Mouse (Mus musculus) Patski (cell line): ENCODE measurements around the gene Sema5a. TPM values are rescaled to one million over a fixed set of nuclear protein-coding genes. Genes with fewer than 3 reads are reported as not detected.

Experiments used
- ATAC-seq: fragments of 100-300 bp; one replicate; pipeline ENCODE4 v1.8.0; 2021
- CTCF ChIA-PET: fragments of 350-600 bp; sonication (Branson Sonifier 250); formaldehyde crosslinking; loops from one replicate; lab custom pipeline; 2022; ENCODE audit warnings: inconsistent platforms; lab: Charles Lee
- POLR2A ChIA-PET: fragments of 350-600 bp; sonication (Branson Sonifier 250); formaldehyde crosslinking; loops from one replicate; lab custom pipeline; 2022; ENCODE audit warnings: antibody characterized with exemption, inconsistent platforms; lab: Charles Lee
- DNase-seq: peaks from one replicate; pipeline ENCODE4 v3.0.0-alpha.2; 2011; ENCODE audit warnings: low read depth, low spot score
- H3K27me3 ChIP-seq: fragments of 371-371 bp; one replicate; pipeline ENCODE4 v1.5.1; 2021
- CTCF ChIP-seq: fragments of 100-300 bp; IDR thresholded peaks from one replicate; pipeline ENCODE4 v1.5.1; 2021
- in situ Hi-C: fragments of 300-500 bp; cut with MboI; formaldehyde crosslinking; loops from 3 replicates; pipeline ENCODE4 v1.11.1; 2018; ENCODE audit warnings: low pct_unique_long_range_greater_than_20kb, mixed read lengths
- polyA plus RNA-seq: library from polyadenylated mRNA; unstranded; gene quantifications from one replicate; pipeline ENCODE4 v1.2.3, GENCODE M21; 2021

Sema5a gene
- polyA plus RNA-seq, 1 experiment from 2014 or later: 69.9 TPM

GRCm38 (mm10) chr15:32322455-32323220 lies 78.0 kb downstream of the Sema5a start:
- ChIA-PET CTCF (interaction anchor here (1.9 kb wide), 1 partner anchor 46 kb away, joined by 4 read pairs; no protein-coding TSS in a partner anchor), POLR2A (no interaction called here)
- no peak for TF ChIP-seq CTCF
- no peak for ATAC-seq
- DNase-seq: no peak
- in situ Hi-C loops: no loop called here
- H3K27me3 ChIP-seq: no peaks in the 10 kb centered on the region

GRCm38 (mm10) chr15:32323224-32323623 lies 78.6 kb downstream of the Sema5a start:
- H3K27me3 ChIP-seq: no peaks in the 10 kb centered on the region
- in situ Hi-C loops: no loop called here
- ChIA-PET CTCF (interaction anchor here (1.9 kb wide), 1 partner anchor 46 kb away, joined by 4 read pairs; no protein-coding TSS in a partner anchor), POLR2A (no interaction called here)
- TF ChIP-seq CTCF: no peak
- ATAC-seq: no peak
- DNase-seq: no peak

DNA sequence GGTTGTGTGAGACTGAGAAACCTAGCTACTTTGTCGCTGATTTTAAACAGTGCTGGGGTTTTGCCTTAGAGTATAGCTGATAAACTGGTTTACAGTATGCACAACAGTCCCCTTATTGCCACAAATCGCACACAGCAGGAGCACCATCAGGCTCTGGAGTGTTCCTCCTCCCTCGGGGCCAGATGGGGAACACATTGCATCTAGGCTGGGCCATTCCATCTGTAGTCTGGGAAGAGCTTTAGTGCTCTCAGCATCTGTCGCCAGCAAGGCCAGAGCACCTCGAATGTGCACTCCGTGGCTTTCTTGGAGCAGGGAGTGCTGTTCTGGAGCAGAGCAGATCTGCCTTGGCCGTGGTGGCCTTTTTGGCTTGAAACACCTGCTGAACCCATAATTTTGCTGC lies 79.5 kb downstream of the Sema5a start:
- H3K27me3 ChIP-seq: no peaks in the 10 kb centered on the region
- TF ChIP-seq CTCF: no peak
- ChIA-PET CTCF (interaction anchor here (1.2 to 1.9 kb wide), 2 partner anchors 18 to 47 kb away, joined by 3 to 4 read pairs; no protein-coding TSS in a partner anchor), POLR2A (no interaction called here)
- in situ Hi-C loops: no loop called here
- no peak for DNase-seq
- ATAC-seq: no peak

DNA sequence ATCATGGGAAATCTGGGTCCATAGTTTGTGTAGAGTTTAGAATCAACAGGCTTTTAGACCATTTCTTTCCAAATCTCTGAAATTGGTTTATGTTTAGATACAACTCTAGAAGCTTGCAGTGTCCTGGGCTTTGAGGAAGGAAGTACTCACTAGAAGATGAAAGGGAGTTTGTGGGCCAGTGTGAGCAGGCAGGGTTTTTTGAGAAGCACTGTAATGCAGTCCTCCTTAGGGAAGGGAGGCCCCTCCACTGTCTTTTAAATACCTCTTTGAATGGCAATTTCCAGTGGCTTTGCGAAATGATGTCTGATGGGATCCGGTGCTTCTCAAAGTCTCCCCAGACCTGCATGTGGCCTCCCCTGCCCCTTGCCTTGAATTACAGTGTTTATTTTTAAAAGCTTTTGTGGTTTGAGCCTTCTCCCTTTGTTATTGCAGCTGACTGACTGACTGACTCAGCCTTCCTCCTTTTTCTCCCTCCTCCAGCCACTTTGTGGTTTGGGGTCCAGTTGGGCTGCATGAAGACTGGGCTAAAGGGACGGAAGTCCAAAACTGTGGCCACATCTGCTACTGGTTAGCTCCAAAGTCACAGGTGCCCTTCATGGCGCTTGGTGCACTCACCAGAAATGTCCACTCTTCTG lies 83.9 kb downstream of the Sema5a start:
- DNase-seq (no peak), ATAC-seq (peak; percentile 80)
- no peaks in the 10 kb centered on the region for H3K27me3 ChIP-seq
- ChIA-PET CTCF (interaction anchor here (1.2 kb wide), 1 partner anchor 21 kb away, joined by 3 read pairs; no protein-coding TSS in a partner anchor), POLR2A (interaction anchor here (0.6 to 1.2 kb wide), 2 partner anchors 11 to 46 kb away, joined by 3 to 4 read pairs; no protein-coding TSS in a partner anchor)
- TF ChIP-seq CTCF: no peak
- in situ Hi-C loops: loop anchor here (5.0 kb wide), 1 partner anchor 71 kb away; no protein-coding TSS in a partner anchor

DNA sequence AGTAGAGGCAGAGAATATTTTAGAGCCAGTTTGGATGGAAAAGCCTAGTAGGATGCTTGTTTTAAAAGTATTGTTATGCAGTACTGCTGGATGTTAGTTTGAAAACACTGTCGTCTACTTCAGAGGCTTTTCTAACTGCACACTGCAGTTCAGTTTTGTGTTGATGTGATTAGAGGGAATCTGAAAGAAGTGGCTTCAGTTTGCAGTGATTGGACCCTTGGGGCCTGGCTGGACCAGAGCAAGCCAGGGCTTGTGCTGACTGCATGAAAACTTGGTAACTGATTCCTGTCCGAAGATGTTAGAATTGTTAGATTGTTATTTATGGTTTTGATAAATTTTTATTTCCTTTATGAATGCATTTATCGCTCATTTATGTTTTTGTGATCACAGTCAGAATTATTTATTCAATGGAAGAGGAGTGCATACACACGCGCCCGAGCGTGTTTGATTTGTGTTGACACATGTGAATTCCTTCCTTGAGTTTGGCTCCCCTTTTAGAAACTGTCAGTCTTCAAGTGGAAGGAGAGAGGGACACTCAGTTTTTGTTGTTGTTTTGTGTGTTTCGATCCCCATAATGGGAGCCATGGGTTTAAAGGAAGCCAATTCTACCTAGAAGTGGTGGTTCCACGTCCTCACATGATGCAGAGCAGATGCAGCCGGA lies 85.2 kb downstream of the Sema5a start:
- no peak for DNase-seq
- in situ Hi-C loops: loop anchor here (5.0 kb wide), 1 partner anchor 72 kb away; no protein-coding TSS in a partner anchor
- CTCF ChIA-PET: interaction anchor here (1.2 kb wide), 1 partner anchor 22 kb away, joined by 3 read pairs; no protein-coding TSS in a partner anchor
- no peaks in the 10 kb centered on the region for H3K27me3 ChIP-seq
- POLR2A ChIA-PET: no interaction called here
- no peak for TF ChIP-seq CTCF
- no peak for ATAC-seq

GRCm38 (mm10) chr15:32330427-32330826 lies 85.8 kb downstream of the Sema5a start:
- DNase-seq: no peak
- CTCF ChIA-PET: no interaction called here
- in situ Hi-C loops: no loop called here
- no peak for TF ChIP-seq CTCF
- no peak for ATAC-seq
- no peaks in the 10 kb centered on the region for H3K27me3 ChIP-seq
- POLR2A ChIA-PET: no interaction called here

DNA sequence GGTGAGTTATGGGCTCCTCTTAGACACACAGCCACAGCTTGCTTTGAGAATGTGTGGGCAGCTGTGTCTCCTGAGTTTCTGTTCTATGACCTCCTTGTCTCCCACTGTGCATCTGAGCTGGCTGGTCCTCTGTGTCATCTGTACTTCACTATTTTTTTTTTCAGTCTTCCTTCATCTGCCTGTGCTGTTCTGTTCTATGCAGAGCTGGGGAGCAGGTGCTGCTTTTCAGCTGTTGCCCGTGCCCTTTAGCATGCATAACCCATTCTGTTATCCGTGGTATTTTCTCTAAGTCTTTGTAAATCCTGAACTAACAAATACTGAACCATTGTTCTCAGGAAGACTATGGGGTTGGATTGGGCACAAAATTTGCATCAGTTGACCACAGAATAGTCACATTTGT lies 86.4 kb downstream of the Sema5a start:
- ATAC-seq (no peak), DNase-seq (no peak)
- POLR2A ChIA-PET: no interaction called here
- TF ChIP-seq CTCF: no peak
- in situ Hi-C loops: no loop called here
- CTCF ChIA-PET: no interaction called here
- no peaks in the 10 kb centered on the region for H3K27me3 ChIP-seq

GRCm38 (mm10) chr15:32333456-32333855 lies 88.8 kb downstream of the Sema5a start:
- in situ Hi-C loops: no loop called here
- CTCF ChIA-PET: interaction anchor here (1.0 to 1.7 kb wide), 4 partner anchors 13 to 69 kb away, joined by 3 to 7 read pairs (median 5); no protein-coding TSS in a partner anchor
- no peak for DNase-seq
- POLR2A ChIA-PET: no interaction called here
- no peaks in the 10 kb centered on the region for H3K27me3 ChIP-seq
- TF ChIP-seq CTCF: no peak
- ATAC-seq: no peak

- no peak for ATAC-seq
- H3K27me3 ChIP-seq: no peaks in the 10 kb centered on the region
- in situ Hi-C loops: no loop called here
- DNase-seq: no peak
- ChIA-PET POLR2A (interaction anchor here (0.6 kb wide), 1 partner anchor 1747 kb away, joined by 6 read pairs; no protein-coding TSS in a partner anchor), CTCF (interaction anchor here (1.3 kb wide), 1 partner anchor 72 kb away, joined by 3 read pairs; no protein-coding TSS in a partner anchor)
- TF ChIP-seq CTCF: no peak
Observed at GRCm38 (mm10) chr15:32337810-32338209, 93.2 kb downstream of the Sema5a start.

- ATAC-seq (no peak), DNase-seq (no peak)
- ChIA-PET CTCF (interaction anchor here (0.8 to 1.8 kb wide), 4 partner anchors 11 to 93 kb away, joined by 3 to 10 read pairs (median 3); no protein-coding TSS in a partner anchor), POLR2A (interaction anchor here (0.6 to 1.9 kb wide), 3 partner anchors 10 to 94 kb away, joined by 3 to 4 read pairs (median 3); no protein-coding TSS in a partner anchor)
- TF ChIP-seq CTCF: no peak
- in situ Hi-C loops: no loop called here
- no peaks in the 10 kb centered on the region for H3K27me3 ChIP-seq
Observed at GRCm38 (mm10) chr15:32338721-32339290, 94.2 kb downstream of the Sema5a start.
